Mouse (Mus musculus): Measurements from ENCODE around the gene Erp27. TPM values are rescaled to one million over a fixed set of nuclear protein-coding genes. Genes with fewer than 3 reads are reported as not detected.

Gene Erp27
- polyA plus RNA-seq, 1 experiment from 2014 or later: 0.74 TPM

- 62% methylated on average over 4 of the region's 4 CpGs for WGBS
- Histone ChIP-seq H3K27me3 (replicated peaks; ENCODE audit: insufficient read depth, low read length) (no peaks in the 10 kb centered on the region), H3K4me2 (replicated peaks; ENCODE audit: low read depth, low read length) (no peak overlapping the region), H3K36me3 (ENCODE audit: insufficient read depth, low read length) (no peaks in the 10 kb centered on the region), H3K9me3 (ENCODE audit: low read length) (no peaks in the 10 kb centered on the region), H3K4me1 (ENCODE audit: insufficient read depth, low read depth, low read length) (no peaks in the 10 kb centered on the region), H3K4me3 (ENCODE audit: low read depth, low read length) (no peak overlapping the region), H3K9ac (replicated peaks; ENCODE audit: low read depth) (no peak overlapping the region), H3K27ac (ENCODE audit: low read length) (peak overlapping the region; percentile 38; the same call in 1 of the 2 replicates)
- DNase-seq (ENCODE audit: low spot score): no peak
- TF ChIP-seq CTCF (IDR thresholded peaks at IDR 0.05) (no peak), EP300 (IDR thresholded peaks at IDR 0.05) (no peak)
- no peak for ATAC-seq
Measured at GRCm38 (mm10) chr6:136866150-136866549, 55.8 kb downstream of the Erp27 start.

GRCm38 (mm10) chr6:136865360-136865759 is 56.6 kb downstream of the Erp27 start:
- H3K36me3 ChIP-seq (ENCODE audit: insufficient read depth, low read length): no peaks in the 10 kb centered on the region
- H3K27ac ChIP-seq (ENCODE audit: low read length): no peak overlapping the region
- no peak overlapping the region for H3K4me3 ChIP-seq (ENCODE audit: low read depth, low read length)
- no peaks in the 10 kb centered on the region for H3K9me3 ChIP-seq (ENCODE audit: low read length)
- H3K4me1 ChIP-seq (ENCODE audit: insufficient read depth, low read depth, low read length): no peaks in the 10 kb centered on the region
- ATAC-seq (no peak), DNase-seq (ENCODE audit: low spot score) (no peak)
- H3K27me3 ChIP-seq (replicated peaks; ENCODE audit: insufficient read depth, low read length): no peaks in the 10 kb centered on the region
- H3K9ac ChIP-seq (replicated peaks; ENCODE audit: low read depth): no peak overlapping the region
- no peak overlapping the region for H3K4me2 ChIP-seq (replicated peaks; ENCODE audit: low read depth, low read length)
- 87% methylated on average over 5 of the region's 5 CpGs for WGBS
- TF ChIP-seq CTCF (IDR thresholded peaks at IDR 0.05): no peak
- no peak for TF ChIP-seq EP300 (IDR thresholded peaks at IDR 0.05)

GRCm38 (mm10) chr6:136861020-136861419 is 61.0 kb downstream of the Erp27 start:
- 0 out of 2 replicates have a peak overlapping the region, but pooled peaks have one; percentile 3 for H3K9ac ChIP-seq (replicated peaks; ENCODE audit: low read depth)
- H3K9me3 ChIP-seq (ENCODE audit: low read length): no peaks in the 10 kb centered on the region
- DNase-seq (ENCODE audit: low spot score): peak; percentile 90
- H3K27me3 ChIP-seq (replicated peaks; ENCODE audit: insufficient read depth, low read length): no peaks in the 10 kb centered on the region
- H3K4me1 ChIP-seq (ENCODE audit: insufficient read depth, low read depth, low read length): peaks cover 14% of the 10 kb centered on the region; the same call in 1 of the 2 replicates
- H3K27ac ChIP-seq (ENCODE audit: low read length): 0 out of 2 replicates have a peak overlapping the region, but pooled peaks have one; percentile 16
- 26% methylated on average over 9 of the region's 9 CpGs for WGBS
- 0 out of 2 replicates have a peak, but pooled peaks have one; percentile 29 for ATAC-seq
- no peaks in the 10 kb centered on the region for H3K36me3 ChIP-seq (ENCODE audit: insufficient read depth, low read length)
- peak; percentile 93 for TF ChIP-seq CTCF (IDR thresholded peaks at IDR 0.05)
- no peak for TF ChIP-seq EP300 (IDR thresholded peaks at IDR 0.05)
- no peak overlapping the region for H3K4me3 ChIP-seq (ENCODE audit: low read depth, low read length)
- peak overlapping the region; percentile 23 for H3K4me2 ChIP-seq (replicated peaks; ENCODE audit: low read depth, low read length)

- Histone ChIP-seq H3K27me3 (replicated peaks; ENCODE audit: insufficient read depth, low read length) (no peaks in the 10 kb centered on the region), H3K36me3 (ENCODE audit: insufficient read depth, low read length) (no peaks in the 10 kb centered on the region), H3K4me2 (replicated peaks; ENCODE audit: low read depth, low read length) (no peak overlapping the region; the same call in 1 of the 2 replicates), H3K9me3 (ENCODE audit: low read length) (no peaks in the 10 kb centered on the region), H3K4me3 (ENCODE audit: low read depth, low read length) (no peak overlapping the region), H3K9ac (replicated peaks; ENCODE audit: low read depth) (no peak overlapping the region), H3K4me1 (ENCODE audit: insufficient read depth, low read depth, low read length) (peaks cover 16% of the 10 kb centered on the region; the same call in 1 of the 2 replicates), H3K27ac (ENCODE audit: low read length) (peak overlapping the region; percentile 72)
- WGBS: 25% methylated on average over 8 of the region's 8 CpGs
- DNase-seq (ENCODE audit: low spot score): no peak
- no peak for ATAC-seq
- TF ChIP-seq EP300 (IDR thresholded peaks at IDR 0.05) (no peak), CTCF (IDR thresholded peaks at IDR 0.05) (no peak)
Measured at GRCm38 (mm10) chr6:136858420-136858819, 63.6 kb downstream of the Erp27 start.

- Histone ChIP-seq H3K27me3 (replicated peaks; ENCODE audit: insufficient read depth, low read length) (no peaks in the 10 kb centered on the region), H3K36me3 (ENCODE audit: insufficient read depth, low read length) (no peaks in the 10 kb centered on the region), H3K27ac (ENCODE audit: low read length) (peak overlapping the region; percentile 72), H3K4me3 (ENCODE audit: low read depth, low read length) (peak overlapping the region; percentile 15; the same call in 1 of the 2 replicates), H3K9me3 (ENCODE audit: low read length) (no peaks in the 10 kb centered on the region), H3K9ac (replicated peaks; ENCODE audit: low read depth) (peak overlapping the region; percentile 35), H3K4me1 (ENCODE audit: insufficient read depth, low read depth, low read length) (peaks cover 16% of the 10 kb centered on the region; the same call in 1 of the 2 replicates), H3K4me2 (replicated peaks; ENCODE audit: low read depth, low read length) (peak overlapping the region; percentile 39)
- TF ChIP-seq EP300 (IDR thresholded peaks at IDR 0.05) (no peak), CTCF (IDR thresholded peaks at IDR 0.05) (no peak)
- peak; percentile 85 for DNase-seq (ENCODE audit: low spot score)
- WGBS: 3% methylated on average over 11 of the region's 11 CpGs
- ATAC-seq: peak; percentile 61
Measured at GRCm38 (mm10) chr6:136857873-136858260, 64.1 kb downstream of the Erp27 start.

Other genes with a start within 250 kb of the Erp27 start
- gene Gucy2c, start 140.4 kb downstream of the Erp27 start, polyA plus RNA-seq (2015; fragmentation: Nextera tagmentation; extraction: Ambion mirVana): 0.11 TPM in 1 of 2 replicates, not detected in the other
- gene Hist4h4, start 117.8 kb downstream of the Erp27 start, polyA plus RNA-seq (2015; fragmentation: Nextera tagmentation; extraction: Ambion mirVana): 1.5 and 1.6 TPM in 2 replicates
- 424 and 464 TPM in 2 replicates for gene H2afj, start 113.9 kb downstream of the Erp27 start, polyA plus RNA-seq (2015; fragmentation: Nextera tagmentation; extraction: Ambion mirVana)
- gene BC049715, start 94.6 kb downstream of the Erp27 start, polyA plus RNA-seq (2015; fragmentation: Nextera tagmentation; extraction: Ambion mirVana): 1.8 and 2.2 TPM in 2 replicates
- 44.4 and 46.1 TPM in 2 replicates for gene Wbp11, start 93.9 kb downstream of the Erp27 start, polyA plus RNA-seq (2015; fragmentation: Nextera tagmentation; extraction: Ambion mirVana)
- 2.3 and 3.4 TPM in 2 replicates for gene Smco3, start 86.7 kb downstream of the Erp27 start, polyA plus RNA-seq (2015; fragmentation: Nextera tagmentation; extraction: Ambion mirVana)
- gene Art4, start 64.4 kb downstream of the Erp27 start, polyA plus RNA-seq (2015; fragmentation: Nextera tagmentation; extraction: Ambion mirVana): 7.5 and 7.9 TPM in 2 replicates
- gene Mgp, start 46.4 kb downstream of the Erp27 start, polyA plus RNA-seq (2015; fragmentation: Nextera tagmentation; extraction: Ambion mirVana): 1,533 and 1,851 TPM in 2 replicates
- gene Pde6h, start 1.7 kb upstream of the Erp27 start, polyA plus RNA-seq (2015; fragmentation: Nextera tagmentation; extraction: Ambion mirVana): 0.27 and 0.60 TPM in 2 replicates
- 68.4 and 70.8 TPM in 2 replicates for gene Arhgdib, start 19.7 kb upstream of the Erp27 start, polyA plus RNA-seq (2015; fragmentation: Nextera tagmentation; extraction: Ambion mirVana)
- 33.4 and 42.9 TPM in 2 replicates for gene Rerg, start 248.3 kb upstream of the Erp27 start, polyA plus RNA-seq (2015; fragmentation: Nextera tagmentation; extraction: Ambion mirVana)